Mouse (Mus musculus) 3T3-L1 (cell line): ENCODE measurements at regions not wholly inside any gene's neighbourhood (a gene's known extent, or its start where the extent isn't known, plus 50 kb on each side); places are given as distances from the start of the nearest gene placed in this dataset.

Experiments
- DNase-seq: peaks from one replicate; pipeline ENCODE4 v3.0.0-alpha.2; 2015; ENCODE audit warnings: low read depth, low spot score

GRCm38 (mm10) chr2:170219611-170220401 lies 71.9 kb upstream of the Zfp217 start:
- DNase-seq, result no peak

- DNase-seq, result no peak
Measured at GRCm38 (mm10) chr2:170219161-170219581, 71.3 kb upstream of the Zfp217 start.

GRCm38 (mm10) chr2:170218230-170219044 lies 70.5 kb upstream of the Zfp217 start:
- DNase-seq, result peak; percentile 69

- DNase-seq, result no peak
Measured at GRCm38 (mm10) chr2:170216311-170216710, 68.4 kb upstream of the Zfp217 start.

- DNase-seq, result peak; percentile 91
Measured at GRCm38 (mm10) chr2:170209121-170209520, 61.2 kb upstream of the Zfp217 start.

GRCm38 (mm10) chr2:170207878-170208277 lies 60.0 kb upstream of the Zfp217 start:
- no peak for DNase-seq

GRCm38 (mm10) chr2:170207395-170207794 lies 59.5 kb upstream of the Zfp217 start:
- DNase-seq, result no peak

- DNase-seq, result no peak
Measured at GRCm38 (mm10) chr2:170206870-170207269, 59.0 kb upstream of the Zfp217 start.

GRCm38 (mm10) chr2:170206442-170206754 lies 58.5 kb upstream of the Zfp217 start:
- peak; percentile 31 for DNase-seq

- DNase-seq, result peak; percentile 53
Measured at GRCm38 (mm10) chr2:170205591-170206441, 57.9 kb upstream of the Zfp217 start.

GRCm38 (mm10) chr2:170204768-170205514 lies 57.0 kb upstream of the Zfp217 start:
- no peak for DNase-seq

GRCm38 (mm10) chr2:170203496-170203895 lies 55.6 kb upstream of the Zfp217 start:
- no peak for DNase-seq

GRCm38 (mm10) chr2:170201816-170202371 lies 54.0 kb upstream of the Zfp217 start:
- DNase-seq, result no peak
